17 mouse cellular contexts compared by ENCODE assay signal in genomic region chr5:132498045-132498444, GRCm38 (mm10).
"Had no signal": no experiment of that assay in that cellular context is flagged by ENCODE, and none has a peak within 500 bp of the region (broad histone marks: within the 10 kb centered on the region; RNA-seq: fewer than 3 reads in every experiment).

No protein-coding gene starts in this region.

- H3K27ac ChIP-seq: neural tube, embryonic 12.5 days; neural tube, embryonic 13.5 days; neural tube, embryonic 15.5 days; stomach, embryonic 15.5 days; stomach, postnatal 0 days had no signal

- H3K36me3 ChIP-seq: neural tube, embryonic 12.5 days; neural tube, embryonic 13.5 days; neural tube, embryonic 15.5 days; stomach, embryonic 15.5 days had no signal

- DNase-seq: retina, postnatal 1 day; right cerebral cortex, adult 18-20 months; right cerebral cortex, postnatal 14 days; right cerebral cortex, postnatal 25 days; right cerebral cortex, postnatal 4 days; spleen, adult 18-20 months; thymus, adult 18-20 months; thymus, adult 2 months; thymus, postnatal 14 days; thymus, postnatal 25 days; thymus, postnatal 36 days; thymus, postnatal 4 days had no signal

- H3K27me3 ChIP-seq: neural tube, embryonic 12.5 days; neural tube, embryonic 13.5 days; neural tube, embryonic 15.5 days; stomach, embryonic 15.5 days had no signal

- H3K9me3 ChIP-seq: neural tube, embryonic 12.5 days; neural tube, embryonic 13.5 days; neural tube, embryonic 15.5 days; stomach, embryonic 15.5 days had no signal

- H3K4me3 ChIP-seq: neural tube, embryonic 12.5 days; neural tube, embryonic 13.5 days; neural tube, embryonic 15.5 days; stomach, embryonic 15.5 days had no signal

- H3K4me2 ChIP-seq: neural tube, embryonic 12.5 days; neural tube, embryonic 13.5 days; neural tube, embryonic 15.5 days; stomach, embryonic 15.5 days had no signal

- H3K9ac ChIP-seq: neural tube, embryonic 12.5 days; neural tube, embryonic 13.5 days; neural tube, embryonic 15.5 days; stomach, embryonic 15.5 days had no signal
